Mouse (Mus musculus) ES-Bruce4 (cell line): ENCODE data around the gene Slc25a17.

Experiments
- CTCF ChIP-seq: IDR thresholded peaks from one replicate; pipeline ENCODE4 v1.8.1; 2011; ENCODE audit warnings: low read depth, low read length
- POLR2A ChIP-seq: IDR thresholded peaks from one replicate; pipeline ENCODE4 v1.8.1; 2011; ENCODE audit warnings: low read length; ENCODE audit not compliant: insufficient read depth

- TF ChIP-seq POLR2A (no peak), CTCF (no peak)
These were observed 35.6 kb downstream of the Slc25a17 start for GRCm38 (mm10) chr15:81324979-81325378.
